Mouse (Mus musculus): ENCODE results near the gene Atp2a2. TPM values are rescaled to one million over a fixed set of nuclear protein-coding genes. Genes with fewer than 3 reads are reported as not detected.

The Atp2a2 gene
- total RNA-seq (2021) = 1,000 to 10,000 TPM; 9,386 to 9,784 TPM
- long read RNA-seq, experiment 1, full-length matches to known transcripts = 5,876 of 7,906 reads
- long read RNA-seq, experiment 1, partial matches to known transcripts = 1,036 of 7,906 reads
- long read RNA-seq, experiment 1, other reads (novel, unspliced or antisense) = 994 of 7,906 reads
- long read RNA-seq, experiment 2, full-length matches to known transcripts = 6,288 of 8,125 reads
- long read RNA-seq, experiment 2, partial matches to known transcripts = 932 of 8,125 reads
- long read RNA-seq, experiment 2, other reads (novel, unspliced or antisense) = 905 of 8,125 reads

GRCm38 (mm10) chr5:122502077-122502941 is at the start of gene Atp2a2:
Atp2a2 (minus strand) TSS chr5:122502225.
- intact Hi-C loops (cut with DNase I) = loop anchor here (2.0 kb wide), 1 partner anchor 44 kb away; no protein-coding TSS in a partner anchor
- peak; percentile 93 to 98 for DNase-seq

- intact Hi-C loops (cut with DNase I) = no loop called here
- DNase-seq = no peak
Measured at GRCm38 (mm10) chr5:122550460-122550859, 48.4 kb upstream of the Atp2a2 start.

- intact Hi-C loops (cut with DNase I) = loop anchor here (5.0 kb wide), 1 partner anchor 79 kb away; no protein-coding TSS in a partner anchor
- DNase-seq = peak; percentile 23 to 33
Measured at GRCm38 (mm10) chr5:122548671-122549070, 46.6 kb upstream of the Atp2a2 start.

GRCm38 (mm10) chr5:122547810-122548209 is 45.8 kb upstream of the Atp2a2 start:
- intact Hi-C loops (cut with DNase I) = loop anchor here (2.0 to 5.0 kb wide), 2 partner anchors 45 to 79 kb away; partner anchors contain the start of gene Atp2a2
- DNase-seq = no peak

- intact Hi-C loops (cut with DNase I) = loop anchor here (2.0 to 5.0 kb wide), 2 partner anchors 44 to 80 kb away; partner anchors contain the start of gene Atp2a2
- peak; percentile 43 to 63 for DNase-seq
Measured at GRCm38 (mm10) chr5:122547251-122547714, 45.3 kb upstream of the Atp2a2 start.

- intact Hi-C loops (cut with DNase I) = no loop called here
- DNase-seq = no peak
Measured at GRCm38 (mm10) chr5:122543392-122543791, 41.4 kb upstream of the Atp2a2 start.

GRCm38 (mm10) chr5:122541871-122542270 is 39.8 kb upstream of the Atp2a2 start:
- intact Hi-C loops (cut with DNase I) = no loop called here
- DNase-seq = no peak

- DNase-seq = no peak
- intact Hi-C loops (cut with DNase I) = no loop called here
Measured at GRCm38 (mm10) chr5:122538077-122538476, 36.1 kb upstream of the Atp2a2 start.

GRCm38 (mm10) chr5:122537654-122538053 is 35.6 kb upstream of the Atp2a2 start:
- DNase-seq = no peak
- intact Hi-C loops (cut with DNase I) = no loop called here

- intact Hi-C loops (cut with DNase I) = loop anchor here (5.0 kb wide), 1 partner anchor 48 kb away; no protein-coding TSS in a partner anchor
- DNase-seq = no peak
Measured at GRCm38 (mm10) chr5:122533884-122534283, 31.9 kb upstream of the Atp2a2 start.

- intact Hi-C loops (cut with DNase I) = loop anchor here (2.0 to 5.0 kb wide), 2 partner anchors 15 to 52 kb away; no protein-coding TSS in a partner anchor
- DNase-seq = no peak
Measured at GRCm38 (mm10) chr5:122529913-122530604, 28.0 kb upstream of the Atp2a2 start.

- DNase-seq = peak; percentile 69 to 78
- intact Hi-C loops (cut with DNase I) = loop anchor here (2.0 kb wide), 1 partner anchor 15 kb away; no protein-coding TSS in a partner anchor
Measured at GRCm38 (mm10) chr5:122529316-122529715, 27.3 kb upstream of the Atp2a2 start.

- intact Hi-C loops (cut with DNase I) = loop anchor here (2.0 kb wide), 1 partner anchor 16 kb away; no protein-coding TSS in a partner anchor
- DNase-seq = no peak
Measured at GRCm38 (mm10) chr5:122528591-122528990, 26.6 kb upstream of the Atp2a2 start.

GRCm38 (mm10) chr5:122527761-122528160 is 25.7 kb upstream of the Atp2a2 start:
- DNase-seq = peak in 1 of 2 experiments; percentile 41
- intact Hi-C loops (cut with DNase I) = loop anchor here (2.0 kb wide), 1 partner anchor 17 kb away; no protein-coding TSS in a partner anchor

- intact Hi-C loops (cut with DNase I) = no loop called here
- DNase-seq = peak; percentile 63 to 66
Measured at GRCm38 (mm10) chr5:122526878-122527730, 25.1 kb upstream of the Atp2a2 start.

GRCm38 (mm10) chr5:122526405-122526804 is 24.4 kb upstream of the Atp2a2 start:
- intact Hi-C loops (cut with DNase I) = no loop called here
- peak in 1 of 2 experiments; percentile 52 for DNase-seq

- peak in 1 of 2 experiments; percentile 53 for DNase-seq
- intact Hi-C loops (cut with DNase I) = loop anchor here (2.0 kb wide), 1 partner anchor 95 kb away; no protein-coding TSS in a partner anchor
Measured at GRCm38 (mm10) chr5:122525238-122525931, 23.4 kb upstream of the Atp2a2 start.

- DNase-seq = peak in 1 of 2 experiments; percentile 43
- intact Hi-C loops (cut with DNase I) = loop anchor here (2.0 kb wide), 1 partner anchor 96 kb away; no protein-coding TSS in a partner anchor
Measured at GRCm38 (mm10) chr5:122524854-122525237, 22.8 kb upstream of the Atp2a2 start.

All from heart, postnatal 14 days (tissue).